Mouse (Mus musculus): ENCODE measurements around the gene Cdk17. TPM values are rescaled to one million over a fixed set of nuclear protein-coding genes. Genes with fewer than 3 reads are reported as not detected.

Cdk17 gene
- polyA plus RNA-seq, 1 experiment from 2014 or later, result 19.2 TPM

DNA sequence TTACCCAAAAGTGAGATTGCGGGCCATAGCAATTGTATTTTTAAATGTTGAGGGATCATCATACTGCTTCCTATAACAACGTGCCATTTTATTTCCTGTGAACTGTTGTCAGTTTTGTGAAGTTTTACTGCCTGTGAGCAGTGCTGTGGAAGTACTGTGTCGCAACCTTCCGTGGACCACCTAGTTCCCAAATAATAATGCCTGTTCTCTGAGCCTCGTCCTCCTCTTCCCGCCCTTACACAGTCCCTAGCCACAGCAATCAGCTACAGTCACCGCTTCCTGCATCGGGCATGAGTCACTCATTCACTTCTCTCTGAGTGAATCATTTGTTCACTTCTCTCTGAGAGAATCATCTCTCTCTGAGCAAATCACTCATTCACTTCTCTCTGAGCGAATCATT lies 74.0 kb downstream of the Cdk17 start:
- Histone ChIP-seq H3K9me3 (ENCODE audit: control insufficient read depth, low read length) (no peaks in the 10 kb centered on the region), H3K4me1 (ENCODE audit: control insufficient read depth, insufficient read depth, low read length) (no peaks in the 10 kb centered on the region), H3K27me3 (ENCODE audit: control insufficient read depth, insufficient read depth, low read length) (no peaks in the 10 kb centered on the region), H3K9ac (ENCODE audit: low read length) (no peak overlapping the region), H3K4me3 (ENCODE audit: low read depth, low read length) (no peak overlapping the region), H3K4me2 (ENCODE audit: low read depth, severe bottlenecking) (no peak overlapping the region), H3K27ac (replicated peaks; ENCODE audit: low read depth, low read length) (no peak overlapping the region), H3K36me3 (ENCODE audit: control insufficient read depth, insufficient read depth, low read length) (peaks cover 6% of the 10 kb centered on the region)
- ATAC-seq (ENCODE audit: insufficient number of reproducible peaks, low FRiP score, low TSS enrichment, low read depth) (no peak), DNase-seq (ENCODE audit: low spot score) (no peak)
- WGBS, result 94% methylated on average over 9 of the region's 9 CpGs

- ATAC-seq (ENCODE audit: insufficient number of reproducible peaks, low FRiP score, low TSS enrichment, low read depth), result no peak
- peaks cover 6% of the 10 kb centered on the region for H3K36me3 ChIP-seq (ENCODE audit: control insufficient read depth, insufficient read depth, low read length)
- H3K9me3 ChIP-seq (ENCODE audit: control insufficient read depth, low read length), result no peaks in the 10 kb centered on the region
- no peak for DNase-seq (ENCODE audit: low spot score)
- no peak overlapping the region for H3K27ac ChIP-seq (replicated peaks; ENCODE audit: low read depth, low read length)
- WGBS, result 85% methylated on average over 9 of the region's 9 CpGs
- H3K27me3 ChIP-seq (ENCODE audit: control insufficient read depth, insufficient read depth, low read length), result no peaks in the 10 kb centered on the region
- no peaks in the 10 kb centered on the region for H3K4me1 ChIP-seq (ENCODE audit: control insufficient read depth, insufficient read depth, low read length)
- H3K9ac ChIP-seq (ENCODE audit: low read length), result no peak overlapping the region
- no peak overlapping the region for H3K4me3 ChIP-seq (ENCODE audit: low read depth, low read length)
- no peak overlapping the region for H3K4me2 ChIP-seq (ENCODE audit: low read depth, severe bottlenecking)
Measured at GRCm38 (mm10) chr10:93239201-93239806, 78.6 kb downstream of the Cdk17 start.

DNA sequence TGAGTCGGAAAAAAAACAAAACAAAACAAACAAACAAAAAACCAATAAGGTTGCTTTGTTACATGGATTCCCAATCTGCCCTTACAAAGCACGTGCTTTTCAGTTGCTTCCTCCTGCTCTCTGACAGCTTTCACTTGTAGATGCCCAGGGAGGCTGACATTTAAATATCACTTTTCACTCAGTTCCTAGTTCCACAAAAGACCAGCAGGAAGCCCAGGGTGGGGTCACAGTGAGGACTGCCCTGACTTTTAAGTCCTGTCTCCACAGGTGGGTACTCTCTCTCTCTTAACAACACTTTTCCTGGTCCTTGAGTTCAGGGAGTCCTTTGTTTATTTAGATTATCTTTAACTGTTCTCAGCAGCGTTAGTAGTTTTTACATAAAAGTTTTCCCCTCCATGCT lies 81.5 kb downstream of the Cdk17 start:
- Histone ChIP-seq H3K4me2 (ENCODE audit: low read depth, severe bottlenecking) (no peak overlapping the region), H3K9ac (ENCODE audit: low read length) (no peak overlapping the region), H3K4me3 (ENCODE audit: low read depth, low read length) (no peak overlapping the region), H3K4me1 (ENCODE audit: control insufficient read depth, insufficient read depth, low read length) (no peaks in the 10 kb centered on the region), H3K27me3 (ENCODE audit: control insufficient read depth, insufficient read depth, low read length) (no peaks in the 10 kb centered on the region), H3K36me3 (ENCODE audit: control insufficient read depth, insufficient read depth, low read length) (peaks cover 4% of the 10 kb centered on the region), H3K27ac (replicated peaks; ENCODE audit: low read depth, low read length) (no peak overlapping the region), H3K9me3 (ENCODE audit: control insufficient read depth, low read length) (no peaks in the 10 kb centered on the region)
- ATAC-seq (ENCODE audit: insufficient number of reproducible peaks, low FRiP score, low TSS enrichment, low read depth), result no peak
- DNase-seq (ENCODE audit: low spot score), result no peak
- WGBS, result 27% methylated on average over 3 of the region's 3 CpGs

DNA sequence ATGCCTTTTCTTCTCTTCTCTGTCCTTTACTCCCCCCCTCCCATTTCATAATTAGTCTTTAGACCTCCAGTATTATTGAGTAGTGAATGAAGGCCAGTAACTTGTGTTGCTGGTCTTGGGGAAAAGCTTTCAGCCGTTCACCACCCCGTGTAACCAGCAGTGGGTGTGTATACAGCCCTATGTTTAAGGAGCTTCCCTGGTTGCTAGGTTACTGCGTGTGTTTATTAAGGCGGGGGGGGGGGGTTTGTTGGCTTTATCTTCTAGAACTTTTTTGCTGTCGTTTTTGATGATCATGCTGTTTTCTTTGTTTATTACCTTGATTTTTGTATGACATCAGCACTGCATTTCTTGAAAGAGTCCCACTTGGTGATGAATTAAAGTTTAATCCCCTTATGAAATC lies 82.2 kb downstream of the Cdk17 start:
- no peak overlapping the region for H3K4me3 ChIP-seq (ENCODE audit: low read depth, low read length)

DNA sequence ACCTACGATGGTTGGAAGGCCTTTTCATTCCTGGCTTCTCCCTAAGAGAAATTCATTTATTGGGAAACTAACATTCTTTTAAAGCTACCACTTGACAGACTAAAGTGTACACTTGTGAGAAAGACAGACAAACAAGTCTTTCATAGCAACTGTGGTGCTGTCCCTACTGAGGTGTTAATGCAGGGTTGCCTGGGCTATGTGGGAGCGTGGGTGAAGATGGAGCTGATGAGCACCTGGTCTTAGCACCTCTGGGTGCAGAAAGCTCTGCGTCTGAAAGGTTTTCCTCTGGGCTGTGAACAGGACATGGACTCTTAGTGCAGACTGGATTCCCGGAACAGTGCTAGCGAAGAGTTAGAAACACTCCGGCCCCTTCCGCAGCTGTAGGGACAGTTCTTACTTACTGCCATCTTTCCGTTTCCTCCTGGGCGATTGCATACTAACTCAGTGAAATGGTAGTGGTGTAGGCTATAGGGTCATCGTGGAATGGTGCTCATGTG lies 83.6 kb downstream of the Cdk17 start:
- Histone ChIP-seq H3K4me1 (ENCODE audit: control insufficient read depth, insufficient read depth, low read length) (no peaks in the 10 kb centered on the region), H3K9ac (ENCODE audit: low read length) (no peak overlapping the region), H3K36me3 (ENCODE audit: control insufficient read depth, insufficient read depth, low read length) (no peaks in the 10 kb centered on the region; the same call in 1 of the 2 replicates), H3K27me3 (ENCODE audit: control insufficient read depth, insufficient read depth, low read length) (no peaks in the 10 kb centered on the region), H3K27ac (replicated peaks; ENCODE audit: low read depth, low read length) (no peak overlapping the region; the same call in 1 of the 2 replicates), H3K4me2 (ENCODE audit: low read depth, severe bottlenecking) (no peak overlapping the region), H3K4me3 (ENCODE audit: low read depth, low read length) (no peak overlapping the region), H3K9me3 (ENCODE audit: control insufficient read depth, low read length) (no peaks in the 10 kb centered on the region)
- no peak for ATAC-seq (ENCODE audit: insufficient number of reproducible peaks, low FRiP score, low TSS enrichment, low read depth)
- WGBS, result 88% methylated on average over 10 of the region's 10 CpGs
- peak; percentile 19 for DNase-seq (ENCODE audit: low spot score)

More for the DNA sequence above, 82.2 kb downstream of the Cdk17 start:
- Histone ChIP-seq H3K9ac (ENCODE audit: low read length) (no peak overlapping the region), H3K27me3 (ENCODE audit: control insufficient read depth, insufficient read depth, low read length) (no peaks in the 10 kb centered on the region), H3K27ac (replicated peaks; ENCODE audit: low read depth, low read length) (no peak overlapping the region), H3K4me1 (ENCODE audit: control insufficient read depth, insufficient read depth, low read length) (no peaks in the 10 kb centered on the region), H3K4me2 (ENCODE audit: low read depth, severe bottlenecking) (no peak overlapping the region), H3K9me3 (ENCODE audit: control insufficient read depth, low read length) (no peaks in the 10 kb centered on the region), H3K36me3 (ENCODE audit: control insufficient read depth, insufficient read depth, low read length) (peaks cover 4% of the 10 kb centered on the region)
- 14% methylated on average over 5 of the region's 5 CpGs for WGBS
- DNase-seq (ENCODE audit: low spot score) (no peak), ATAC-seq (ENCODE audit: insufficient number of reproducible peaks, low FRiP score, low TSS enrichment, low read depth) (no peak)

GRCm38 (mm10) chr10:93246185-93246920 lies 85.7 kb downstream of the Cdk17 start:
- no peaks in the 10 kb centered on the region for H3K4me1 ChIP-seq (ENCODE audit: control insufficient read depth, insufficient read depth, low read length)
- H3K27ac ChIP-seq (replicated peaks; ENCODE audit: low read depth, low read length), result no peak overlapping the region
- H3K4me2 ChIP-seq (ENCODE audit: low read depth, severe bottlenecking), result no peak overlapping the region
- H3K4me3 ChIP-seq (ENCODE audit: low read depth, low read length), result no peak overlapping the region
- ATAC-seq (ENCODE audit: insufficient number of reproducible peaks, low FRiP score, low TSS enrichment, low read depth) (no peak), DNase-seq (ENCODE audit: low spot score) (peak; percentile 19)
- no peaks in the 10 kb centered on the region for H3K27me3 ChIP-seq (ENCODE audit: control insufficient read depth, insufficient read depth, low read length)
- H3K36me3 ChIP-seq (ENCODE audit: control insufficient read depth, insufficient read depth, low read length), result no peaks in the 10 kb centered on the region; the same call in 1 of the 2 replicates
- no peaks in the 10 kb centered on the region for H3K9me3 ChIP-seq (ENCODE audit: control insufficient read depth, low read length)
- no peak overlapping the region for H3K9ac ChIP-seq (ENCODE audit: low read length)
- WGBS, result 96% methylated on average over 7 of the region's 7 CpGs

DNA sequence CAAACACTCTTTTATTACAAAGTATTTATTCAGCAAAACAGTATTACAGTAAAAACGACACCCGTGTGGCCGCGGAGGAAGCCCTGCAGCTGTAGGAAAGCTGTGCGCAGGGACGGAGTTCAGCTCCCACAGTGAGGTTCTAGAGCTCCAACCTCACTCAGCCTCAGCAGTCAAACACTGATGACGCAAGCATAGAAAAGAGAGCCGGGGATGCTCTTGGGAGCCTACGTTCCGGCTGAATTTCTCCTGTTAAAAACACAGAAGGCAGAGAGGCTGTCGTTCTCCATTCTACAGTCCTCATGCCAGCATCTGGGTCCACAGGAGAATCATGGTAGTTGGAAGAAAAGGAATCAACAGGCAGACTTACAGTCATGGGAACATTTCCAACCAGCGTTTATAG lies 86.7 kb downstream of the Cdk17 start:
- no peak overlapping the region for H3K9ac ChIP-seq (ENCODE audit: low read length)
- no peak overlapping the region for H3K27ac ChIP-seq (replicated peaks; ENCODE audit: low read depth, low read length)
- H3K9me3 ChIP-seq (ENCODE audit: control insufficient read depth, low read length), result no peaks in the 10 kb centered on the region
- H3K4me3 ChIP-seq (ENCODE audit: low read depth, low read length), result no peak overlapping the region
- H3K36me3 ChIP-seq (ENCODE audit: control insufficient read depth, insufficient read depth, low read length), result no peaks in the 10 kb centered on the region; the same call in none of the 2 replicates
- WGBS, result 92% methylated on average over 12 of the region's 12 CpGs
- DNase-seq (ENCODE audit: low spot score) (no peak), ATAC-seq (ENCODE audit: insufficient number of reproducible peaks, low FRiP score, low TSS enrichment, low read depth) (no peak)
- H3K27me3 ChIP-seq (ENCODE audit: control insufficient read depth, insufficient read depth, low read length), result no peaks in the 10 kb centered on the region
- H3K4me1 ChIP-seq (ENCODE audit: control insufficient read depth, insufficient read depth, low read length), result no peaks in the 10 kb centered on the region
- no peak overlapping the region for H3K4me2 ChIP-seq (ENCODE audit: low read depth, severe bottlenecking)

DNA sequence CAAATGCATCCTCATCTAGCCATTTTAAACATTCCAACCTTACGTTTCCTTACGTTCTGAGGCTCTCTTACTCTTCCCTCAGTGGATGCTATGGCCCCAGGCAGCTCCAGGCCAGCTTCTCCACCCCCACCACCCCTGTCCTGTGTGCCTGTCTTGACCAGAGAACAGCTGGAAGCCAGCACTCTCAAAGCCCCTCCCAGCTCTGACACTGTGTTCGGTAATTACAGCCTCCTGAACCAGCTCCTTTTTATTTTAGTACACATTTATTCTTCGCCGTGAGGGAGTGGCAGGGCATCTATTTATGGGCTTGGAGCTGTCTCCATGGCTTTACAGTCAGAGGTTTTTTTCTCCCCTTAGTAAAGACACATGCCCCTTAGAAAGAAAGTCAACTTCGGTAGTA lies 87.2 kb downstream of the Cdk17 start:
- no peaks in the 10 kb centered on the region; the same call in none of the 2 replicates for H3K36me3 ChIP-seq (ENCODE audit: control insufficient read depth, insufficient read depth, low read length)
- H3K4me1 ChIP-seq (ENCODE audit: control insufficient read depth, insufficient read depth, low read length), result no peaks in the 10 kb centered on the region
- ATAC-seq (ENCODE audit: insufficient number of reproducible peaks, low FRiP score, low TSS enrichment, low read depth), result no peak
- no peak overlapping the region for H3K9ac ChIP-seq (ENCODE audit: low read length)
- H3K4me3 ChIP-seq (ENCODE audit: low read depth, low read length), result no peak overlapping the region
- no peaks in the 10 kb centered on the region for H3K9me3 ChIP-seq (ENCODE audit: control insufficient read depth, low read length)
- WGBS, result 45% methylated on average over 6 of the region's 6 CpGs
- H3K27ac ChIP-seq (replicated peaks; ENCODE audit: low read depth, low read length), result no peak overlapping the region
- DNase-seq (ENCODE audit: low spot score), result no peak
- H3K27me3 ChIP-seq (ENCODE audit: control insufficient read depth, insufficient read depth, low read length), result no peaks in the 10 kb centered on the region
- H3K4me2 ChIP-seq (ENCODE audit: low read depth, severe bottlenecking), result no peak overlapping the region
